Mouse (Mus musculus) kidney, adult 8-10 months (tissue): ENCODE measurements around the gene Glg1.

Experiments
- DNase-seq, 2 experiments: peaks; one replicate each; pipeline ENCODE4 v3.0.0; 2022

The Glg1 gene

GRCm38 (mm10) chr8:111142521-111142920, 116.5 kb downstream of the Glg1 start:
- DNase-seq, result no peak

- no peak for DNase-seq
Observed at GRCm38 (mm10) chr8:111130756-111131155, 128.3 kb downstream of the Glg1 start.

- no peak for DNase-seq
Observed at GRCm38 (mm10) chr8:111119481-111119880, 139.5 kb downstream of the Glg1 start.

GRCm38 (mm10) chr8:111114891-111115290, 144.1 kb downstream of the Glg1 start:
- DNase-seq, result no peak
